Mouse (Mus musculus): Measurements from ENCODE around the gene Lrrc43.
"Not testable (repeated sequence)": the region's sequence is repeated elsewhere in the genome, so short reads cannot be mapped to it uniquely, and the experiment has no call there.

Lrrc43 gene

DNA sequence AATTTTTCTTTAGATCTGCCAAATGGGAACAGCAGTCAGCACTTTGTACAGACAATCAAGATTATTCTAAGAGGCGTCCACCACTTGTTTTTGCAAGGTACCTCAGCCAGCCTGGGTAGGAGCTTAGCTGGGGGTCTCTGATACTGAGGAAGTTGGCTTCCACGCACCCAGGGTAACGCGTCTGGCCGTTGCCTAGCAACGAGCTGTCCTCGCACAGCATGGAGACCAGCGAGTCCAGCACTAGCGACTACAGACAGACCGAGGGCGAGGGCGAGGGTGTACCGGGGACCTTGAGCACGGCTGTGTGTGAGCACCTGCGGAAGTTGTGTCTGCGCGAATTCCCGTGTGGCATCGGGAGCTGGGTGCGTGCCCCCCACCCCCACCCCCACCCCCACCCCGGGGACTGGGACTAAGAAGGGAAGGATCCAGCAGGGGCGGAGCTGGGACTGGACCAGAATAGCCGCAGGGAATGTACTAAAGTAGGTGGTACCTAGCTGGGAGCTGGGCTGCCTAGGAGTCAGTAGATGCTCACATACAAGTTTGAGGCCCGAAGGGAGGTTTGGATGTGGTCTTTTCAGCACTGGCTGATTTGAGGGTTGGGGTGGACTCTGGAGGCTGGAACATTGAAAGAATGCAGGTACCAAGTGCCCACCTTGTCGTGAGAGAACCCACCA, at the start of gene Lrrc43, which contains the start of gene Il31:
Lrrc43 (plus strand) TSS at position 194 of the 674 bp plus-strand sequence.
Il31 (minus strand) TSS at position 378 of the 674 bp plus-strand sequence.
- no peak for DNase-seq (ENCODE audit: low spot score)

DNA sequence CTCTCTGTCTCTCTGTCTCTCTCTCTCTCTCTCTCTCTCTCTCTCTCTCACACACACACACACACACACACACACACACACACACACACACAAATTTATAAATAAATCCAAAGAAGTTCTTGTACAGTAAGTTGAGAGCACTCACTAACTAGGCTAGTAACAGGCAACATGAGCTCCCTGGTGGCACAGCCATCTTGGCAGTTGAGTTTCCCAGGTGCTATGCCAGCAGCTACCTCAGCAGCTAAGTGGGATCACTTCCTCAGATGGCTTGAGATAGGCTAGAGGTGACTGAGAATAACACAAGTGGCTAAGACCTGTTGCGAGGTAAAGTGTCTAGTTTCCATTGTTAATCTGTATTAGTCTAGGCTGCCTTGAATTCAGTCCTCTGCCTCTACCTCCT, 49.8 kb upstream of the Lrrc43 start:
- no peak for DNase-seq (ENCODE audit: low spot score)

DNA sequence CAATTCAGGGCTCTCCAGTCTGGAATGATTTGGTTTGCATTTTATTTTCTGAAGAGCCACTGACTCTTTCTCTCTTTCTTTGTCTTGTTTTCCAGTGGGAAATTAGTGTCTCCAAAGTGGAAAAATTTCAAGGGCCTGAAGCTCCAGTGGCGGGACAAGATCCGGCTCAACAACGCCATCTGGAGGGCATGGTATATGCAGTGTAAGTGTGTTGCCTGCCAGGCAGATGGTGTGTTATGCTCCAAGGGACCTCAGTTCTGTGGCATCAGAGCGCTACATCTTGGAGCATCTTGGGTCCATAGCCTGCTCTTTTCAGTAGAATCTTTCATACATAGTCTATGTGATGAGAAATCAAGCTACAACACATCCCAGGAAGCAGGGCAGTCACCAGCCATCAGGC, 49.2 kb upstream of the Lrrc43 start:
- DNase-seq (ENCODE audit: low spot score): no peak

DNA sequence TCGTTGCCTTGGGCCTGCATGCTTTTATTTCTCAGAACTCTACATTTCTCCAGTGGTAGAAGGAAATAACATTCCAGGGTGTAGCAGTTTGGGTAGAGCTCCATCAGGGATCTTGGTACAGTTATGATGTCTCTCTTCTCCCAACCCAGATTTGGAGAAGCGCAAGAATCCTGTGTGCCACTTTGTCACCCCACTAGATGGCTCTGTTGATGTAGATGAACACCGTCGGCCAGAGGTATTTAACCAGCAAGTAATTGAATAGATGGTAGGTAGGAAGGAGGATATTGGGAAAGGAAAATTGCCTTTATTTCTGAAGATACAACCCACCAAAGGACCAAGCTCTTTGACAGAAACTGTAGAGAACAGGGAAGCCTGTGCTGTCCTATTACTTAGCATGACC, 48.4 kb upstream of the Lrrc43 start:
- no peak for DNase-seq (ENCODE audit: low spot score)

DNA sequence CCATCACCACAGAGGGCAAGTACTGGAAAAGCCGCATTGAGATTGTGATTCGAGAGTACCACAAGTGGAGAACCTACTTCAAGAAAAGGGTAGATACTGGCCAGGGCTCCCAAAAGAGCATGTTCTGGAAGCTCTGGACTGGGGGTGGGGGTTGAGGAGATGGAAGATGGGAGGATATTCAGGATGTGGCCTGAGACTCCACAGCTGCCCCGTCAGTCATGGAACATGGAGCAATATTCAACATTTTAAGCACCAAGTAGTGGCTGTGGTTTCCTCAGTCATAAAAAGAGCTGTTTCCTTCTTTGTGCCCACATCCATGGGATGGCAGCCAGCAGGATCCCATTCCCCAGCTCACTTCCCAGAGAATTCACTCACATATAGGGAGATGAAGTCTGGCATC, 46.8 kb upstream of the Lrrc43 start:
- no peak for DNase-seq (ENCODE audit: low spot score)

DNA sequence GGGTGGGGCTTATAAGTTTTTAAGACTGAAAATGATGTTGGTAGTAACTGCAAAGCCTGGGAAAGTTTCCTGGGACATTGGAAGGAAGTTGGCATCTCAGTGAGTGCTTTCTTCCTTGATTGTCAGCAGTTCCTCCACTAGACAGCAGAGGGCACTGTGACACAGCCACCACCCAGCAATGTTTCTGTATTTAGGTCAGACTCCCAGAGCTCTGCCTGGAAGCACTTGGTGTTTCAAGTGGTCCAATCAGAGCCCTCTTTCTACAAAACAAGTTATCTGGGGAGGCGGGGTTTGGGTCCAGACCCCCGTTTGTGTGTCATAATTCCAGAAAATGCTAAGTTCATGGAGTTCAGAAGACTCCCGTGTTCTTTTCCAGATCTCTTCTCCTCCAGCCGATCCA, 45.0 kb upstream of the Lrrc43 start:
- peak; percentile 70 for DNase-seq (ENCODE audit: low spot score)

DNA sequence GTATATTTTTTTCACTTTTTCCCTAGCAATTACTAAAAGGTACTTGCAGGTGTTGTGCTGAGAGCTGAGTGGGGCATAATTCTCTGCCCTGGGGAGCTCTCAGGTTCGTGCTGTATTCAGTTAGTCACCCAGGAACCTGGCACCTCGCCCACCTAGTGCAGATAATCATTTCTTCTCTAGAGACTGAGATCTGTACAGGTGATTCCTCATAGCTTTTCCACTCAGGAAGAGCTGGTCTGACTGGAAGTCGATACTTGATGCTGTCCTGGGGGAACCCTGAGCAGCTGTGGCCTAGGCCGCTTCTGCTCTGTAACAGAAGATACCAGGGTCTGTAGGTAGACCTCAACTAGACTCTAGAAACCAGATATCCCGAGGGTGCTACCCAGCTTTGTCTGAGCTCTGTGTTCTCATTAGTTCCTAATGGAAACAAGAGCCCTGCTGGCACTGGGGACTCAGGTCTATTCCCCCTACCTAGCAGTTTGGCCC, 44.2 kb upstream of the Lrrc43 start:
- DNase-seq (ENCODE audit: low spot score): no peak

DNA sequence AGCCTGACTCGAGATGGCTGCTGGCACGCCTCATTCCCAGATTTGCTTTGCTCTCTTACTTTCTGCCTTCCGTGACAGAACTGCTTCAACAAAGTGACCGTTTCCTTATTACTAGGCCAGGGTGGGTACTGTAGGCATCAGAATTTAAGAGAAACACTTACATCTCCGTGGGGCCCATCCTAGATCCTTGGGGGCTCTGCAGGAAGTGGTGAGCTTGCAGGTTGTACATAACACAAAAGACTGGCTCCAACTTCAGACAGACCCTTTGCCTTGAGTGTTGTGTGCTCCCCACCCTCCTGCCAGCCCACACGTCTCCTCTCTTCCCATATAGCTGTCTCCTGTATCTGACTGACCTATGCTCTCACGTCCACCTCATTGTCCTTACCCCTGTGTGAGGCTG, 37.2 kb upstream of the Lrrc43 start:
- no peak for DNase-seq (ENCODE audit: low spot score)

DNA sequence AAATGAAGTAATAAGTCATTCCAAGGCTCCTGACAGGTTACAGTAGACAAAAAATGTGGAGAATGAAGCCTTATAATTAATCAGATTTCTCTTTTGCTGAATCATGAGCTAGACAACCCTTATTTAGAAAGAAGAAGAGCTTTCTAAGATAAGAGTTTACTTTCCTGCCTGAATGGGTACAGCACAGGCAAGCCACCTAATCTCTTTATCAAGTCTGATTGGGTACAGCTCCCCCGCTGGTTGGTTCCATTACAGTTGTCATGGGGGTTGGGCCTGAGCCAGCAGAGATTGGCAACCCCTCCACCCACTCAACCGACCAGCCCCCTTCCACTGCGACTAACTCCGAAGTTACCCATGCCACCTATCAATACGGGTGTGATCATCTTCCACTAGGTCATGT, 27.7 kb upstream of the Lrrc43 start:
- no peak for DNase-seq (ENCODE audit: low spot score)

DNA sequence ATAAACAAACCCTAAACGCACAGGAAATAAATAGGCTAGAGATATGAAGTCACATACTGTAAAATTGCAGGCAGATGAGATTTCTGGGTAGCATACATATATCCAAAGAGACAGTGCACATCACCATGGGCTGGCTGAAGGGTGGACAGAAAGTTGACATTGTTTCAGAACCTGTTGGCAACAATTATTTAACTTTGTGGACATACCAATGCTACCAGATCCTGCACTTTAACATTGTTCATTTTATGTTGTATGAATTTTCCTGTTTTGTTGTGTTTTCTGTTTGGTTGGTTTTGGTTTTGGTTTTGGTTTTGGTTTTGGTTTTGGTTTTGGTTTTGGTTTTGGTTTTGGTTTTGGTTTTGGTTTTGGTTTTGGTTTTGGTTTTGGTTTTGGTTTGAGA, 24.5 kb upstream of the Lrrc43 start:
- DNase-seq (ENCODE audit: low spot score): no peak

DNA sequence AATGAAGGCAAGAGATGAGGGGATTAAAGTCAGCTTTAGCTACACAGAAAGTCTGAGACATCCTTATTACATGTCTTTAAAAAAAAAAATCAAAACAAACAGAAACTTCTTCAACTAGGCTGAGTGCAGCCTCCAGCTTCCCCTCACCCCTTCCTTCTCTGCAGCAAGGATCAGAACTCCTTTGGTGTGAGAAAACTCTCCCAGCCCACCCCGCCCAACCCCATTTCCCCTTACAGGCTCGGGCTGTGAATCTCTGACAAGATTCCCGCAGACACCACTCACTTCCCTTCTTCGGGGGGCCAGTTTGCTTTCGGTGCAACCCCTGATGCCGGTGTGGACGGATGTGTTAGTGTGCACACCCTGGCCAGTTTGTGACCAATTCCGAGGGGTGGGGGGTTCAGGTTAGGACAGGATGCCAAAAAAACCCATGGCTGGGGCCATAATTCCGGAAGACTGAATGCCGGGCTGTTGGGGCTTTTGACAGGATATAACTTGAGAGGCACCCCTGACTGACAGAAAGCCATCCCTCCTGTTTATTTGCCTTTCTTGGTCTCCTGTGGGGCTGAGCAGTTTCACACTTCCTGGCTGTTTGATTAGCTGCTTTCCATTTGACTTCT, 18.2 kb upstream of the Lrrc43 start:
- DNase-seq (ENCODE audit: low spot score): no peak

DNA sequence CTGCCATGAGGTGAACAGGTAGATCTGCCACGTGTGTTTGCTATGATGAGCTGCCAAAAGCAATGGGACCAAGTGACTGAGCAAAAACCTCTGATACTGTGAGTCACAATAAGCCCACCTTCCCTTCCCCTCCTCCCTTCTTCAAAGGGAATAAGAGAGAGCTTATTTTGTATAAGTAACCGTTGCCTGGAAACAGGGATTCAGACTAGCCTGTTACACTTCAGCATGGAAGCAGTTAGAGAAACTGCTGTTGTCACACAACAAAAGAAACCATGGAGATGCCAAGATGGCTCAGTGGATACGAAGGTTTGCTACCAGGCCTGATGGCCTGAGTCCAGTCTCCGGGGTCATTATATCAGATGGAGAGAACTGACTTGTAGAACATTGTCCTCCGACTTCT, 15.3 kb upstream of the Lrrc43 start:
- DNase-seq (ENCODE audit: low spot score): no peak

DNA sequence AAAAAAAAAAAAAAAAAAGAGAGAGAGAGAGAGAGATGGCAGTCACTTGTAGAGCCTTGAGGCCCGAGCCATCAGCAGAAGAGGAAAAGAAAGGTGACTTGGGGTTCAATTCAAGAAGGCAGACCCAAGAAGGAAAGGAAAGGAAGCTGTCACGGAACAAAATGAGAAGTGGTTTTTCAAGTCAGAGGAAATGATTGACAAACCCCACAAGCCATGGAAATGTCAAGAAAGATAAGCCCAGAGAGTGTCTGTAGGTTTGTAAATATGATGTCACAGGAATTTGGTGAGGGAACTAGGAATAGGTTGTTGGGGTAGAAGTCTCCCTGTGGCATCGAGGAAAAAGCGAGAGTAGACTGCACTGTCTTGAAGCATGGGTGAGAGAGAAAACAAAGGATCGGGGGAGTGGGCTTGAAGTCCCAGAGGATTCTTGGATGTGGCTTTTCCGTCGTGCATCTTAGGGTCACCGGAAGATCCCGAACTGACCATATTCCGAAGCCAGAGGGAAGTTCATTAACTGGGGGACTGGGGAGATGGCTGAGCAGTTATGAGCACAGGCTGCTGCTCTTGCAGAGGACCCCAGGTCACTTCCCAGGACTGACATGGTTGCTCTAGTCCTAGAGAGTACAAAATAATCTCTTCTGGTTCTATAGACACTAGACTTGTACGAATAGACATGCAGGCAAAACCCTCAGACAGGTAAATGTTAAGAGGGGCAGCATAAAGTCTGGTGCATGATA, 1.3 kb upstream of the Lrrc43 start:
- DNase-seq (ENCODE audit: low spot score): no peak

DNA sequence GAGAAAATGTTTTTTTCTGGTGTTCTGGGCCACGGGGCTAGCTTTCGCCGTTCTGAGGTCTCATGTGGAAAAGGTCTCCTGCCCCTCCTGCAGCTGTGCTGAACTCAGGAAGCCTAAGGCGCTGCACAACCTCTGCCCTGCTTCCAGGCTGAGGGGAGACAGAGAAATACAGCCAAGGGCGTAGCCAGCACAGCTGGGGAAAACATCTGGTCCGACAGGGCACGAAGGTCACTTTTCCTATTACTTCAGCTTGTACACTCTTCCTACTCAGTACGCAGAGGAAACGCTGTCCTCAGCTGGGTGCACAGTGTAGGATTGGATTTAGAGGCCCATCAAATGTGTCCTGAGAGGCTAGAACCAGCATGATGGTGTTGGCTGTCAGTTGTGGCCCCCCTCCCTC, 830 bp downstream of the Lrrc43 start:
- no peak for DNase-seq (ENCODE audit: low spot score)

DNA sequence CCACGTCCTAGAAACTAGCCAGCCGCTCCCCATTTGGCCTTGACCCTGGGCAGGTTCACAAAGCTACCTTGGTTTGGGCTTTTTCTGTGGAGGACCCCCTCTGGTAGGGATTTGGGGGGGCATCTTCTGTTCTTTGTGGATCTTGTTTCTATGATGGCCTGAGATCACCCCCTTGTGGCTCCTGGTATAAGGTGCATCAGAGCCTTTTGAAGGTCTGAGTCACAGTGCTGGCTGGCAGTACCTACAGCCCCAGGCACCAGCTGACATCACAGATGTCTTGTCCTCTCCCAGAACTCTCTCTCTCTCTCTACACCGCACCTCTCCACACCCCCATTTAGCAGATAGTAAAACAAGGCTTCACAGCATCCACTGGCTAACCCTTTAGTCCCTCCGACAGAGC, 10.6 kb downstream of the Lrrc43 start:
- DNase-seq (ENCODE audit: low spot score): no peak

DNA sequence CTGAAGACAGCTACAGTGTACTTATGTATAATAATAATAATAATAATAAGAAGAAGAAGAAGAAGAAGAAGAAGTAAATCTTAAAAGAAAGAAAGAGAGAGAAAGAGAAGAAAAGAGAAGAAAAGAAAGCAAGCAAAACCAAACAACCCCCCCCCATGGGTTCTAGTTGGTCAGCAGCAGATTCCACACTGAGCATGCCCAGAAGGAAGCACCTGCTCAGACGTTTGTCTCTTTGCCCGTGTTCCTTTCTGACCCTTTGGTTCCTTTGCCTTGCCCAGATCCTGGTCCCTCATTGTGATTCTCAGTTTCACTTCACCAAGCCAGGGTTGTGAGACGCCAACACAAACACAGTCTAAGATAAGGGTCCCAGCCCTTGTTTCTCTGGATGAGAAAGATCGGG, 12.9 kb downstream of the Lrrc43 start:
- DNase-seq (ENCODE audit: low spot score): no peak

DNA sequence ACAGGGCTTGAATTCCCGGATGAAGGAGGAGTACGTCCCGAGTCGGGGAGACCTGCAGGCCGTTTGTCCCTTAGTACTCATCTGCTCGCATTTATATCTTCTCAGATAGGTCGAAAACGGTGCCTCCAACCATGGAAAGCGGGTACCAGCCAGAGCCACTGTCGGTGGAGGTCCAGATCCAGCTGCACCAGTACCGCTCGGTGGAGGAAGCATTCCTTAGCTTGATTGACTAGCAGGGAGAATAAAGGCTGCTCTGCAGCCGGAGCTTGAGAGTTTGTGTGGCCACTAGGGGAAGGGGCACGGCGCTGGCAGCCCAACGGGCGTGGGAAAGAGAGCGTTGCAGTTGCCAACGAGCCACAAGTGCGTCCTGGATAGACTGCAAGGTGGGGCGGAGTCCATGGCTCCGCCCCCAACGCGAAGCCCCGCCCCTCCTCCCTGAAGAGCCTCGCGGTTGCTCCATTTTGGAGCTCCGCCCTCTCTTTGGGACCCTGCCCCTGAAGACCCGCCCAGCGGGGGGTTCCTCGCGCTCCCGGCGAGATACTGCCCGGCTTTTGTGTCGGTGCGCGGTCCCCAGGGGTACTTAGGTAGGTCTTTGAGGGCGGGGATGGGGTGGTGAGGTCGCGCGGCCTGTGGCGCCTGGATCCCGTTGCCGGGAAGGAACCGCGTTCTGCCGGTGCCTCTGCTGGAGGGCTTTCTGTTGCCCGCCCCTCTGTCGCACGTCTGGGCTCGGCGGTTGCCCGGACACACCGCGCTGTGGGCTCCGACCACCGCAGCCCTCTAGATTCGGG, 19.0 kb downstream of the Lrrc43 start:
- DNase-seq (ENCODE audit: low spot score): no peak

DNA sequence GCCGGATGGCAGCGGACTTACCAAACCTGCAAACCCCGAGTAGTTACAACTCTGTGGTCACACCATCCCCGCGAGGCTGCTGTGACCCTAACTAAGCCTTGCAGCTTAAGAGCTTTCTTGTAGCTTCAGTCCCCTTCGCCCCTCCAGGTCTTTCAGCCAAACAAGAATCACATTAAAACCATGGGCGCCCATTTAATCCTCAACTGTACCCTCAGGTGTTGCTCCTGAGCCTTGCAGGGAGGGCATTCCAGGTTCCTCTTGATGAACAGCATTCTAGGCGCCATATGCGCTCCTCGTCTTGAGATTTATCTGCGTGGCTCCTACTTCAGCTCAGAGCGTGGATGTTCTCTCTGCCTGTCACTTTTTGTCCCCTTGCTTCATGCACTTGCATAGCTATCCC, 19.8 kb downstream of the Lrrc43 start:
- DNase-seq (ENCODE audit: low spot score): no peak

DNA sequence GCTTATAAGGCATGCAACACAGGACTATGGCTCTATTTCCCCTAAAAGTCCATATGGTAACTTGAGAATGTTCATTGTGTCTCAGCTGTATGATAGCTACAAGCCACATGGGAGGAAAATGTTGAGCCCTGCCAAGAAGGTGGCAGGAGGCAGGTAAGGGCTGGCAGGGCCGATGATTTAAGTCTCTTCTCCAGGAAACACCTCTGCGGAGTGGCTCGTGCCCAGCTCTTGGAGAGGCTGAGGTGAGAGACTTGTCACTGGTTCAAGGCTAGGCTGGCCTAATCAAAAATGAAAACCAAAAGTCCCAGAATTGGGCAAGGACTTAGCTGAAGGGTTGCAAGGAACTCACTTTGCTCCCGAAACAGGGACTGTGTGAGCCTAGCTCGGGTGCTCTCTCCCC, 21.1 kb downstream of the Lrrc43 start, which contains the start of gene B3gnt4:
B3gnt4 (plus strand) TSS at position 301 of the 400 bp plus-strand sequence.
- DNase-seq (ENCODE audit: low spot score): no peak

DNA sequence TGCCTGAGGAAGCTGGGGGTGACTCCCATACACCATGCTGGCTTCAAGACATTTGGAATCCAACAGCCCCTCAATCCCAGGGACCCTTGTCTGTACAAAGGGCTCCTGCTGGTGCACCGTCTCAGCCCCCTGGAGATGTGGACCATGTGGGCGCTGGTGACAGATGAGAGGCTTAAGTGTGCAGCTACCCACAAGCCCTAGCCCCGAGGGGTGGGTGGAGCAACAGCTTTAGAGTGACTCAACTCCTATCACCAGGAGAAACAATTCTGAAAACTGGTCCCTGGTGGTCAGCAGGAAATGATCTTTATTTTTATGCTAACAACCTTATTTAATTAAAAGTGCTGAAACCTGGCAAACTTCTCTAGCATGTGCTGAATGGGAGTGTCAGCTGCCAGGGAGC, 22.3 kb downstream of the Lrrc43 start:
- not testable (repeated sequence) for DNase-seq (ENCODE audit: low spot score)

DNA sequence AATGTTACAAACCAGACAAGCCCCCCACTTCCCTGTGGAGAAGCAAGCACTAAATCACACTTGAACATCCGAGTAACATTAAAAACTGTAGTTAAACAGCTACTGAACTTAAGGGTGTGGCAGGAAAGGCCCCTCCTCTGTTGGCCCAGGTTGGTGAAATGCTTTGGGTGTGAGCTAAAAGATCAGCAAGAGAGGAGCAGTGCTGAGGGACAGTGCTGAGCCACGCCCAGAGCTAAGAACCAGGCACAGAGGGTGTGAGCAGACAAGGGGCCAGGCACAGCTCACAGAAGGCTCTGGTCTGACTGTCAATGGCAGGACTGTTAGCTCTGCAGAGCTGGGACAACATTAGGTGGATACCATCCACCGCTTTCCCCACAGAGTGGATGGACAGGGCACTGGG, 23.0 kb downstream of the Lrrc43 start:
- no peak for DNase-seq (ENCODE audit: low spot score)

DNA sequence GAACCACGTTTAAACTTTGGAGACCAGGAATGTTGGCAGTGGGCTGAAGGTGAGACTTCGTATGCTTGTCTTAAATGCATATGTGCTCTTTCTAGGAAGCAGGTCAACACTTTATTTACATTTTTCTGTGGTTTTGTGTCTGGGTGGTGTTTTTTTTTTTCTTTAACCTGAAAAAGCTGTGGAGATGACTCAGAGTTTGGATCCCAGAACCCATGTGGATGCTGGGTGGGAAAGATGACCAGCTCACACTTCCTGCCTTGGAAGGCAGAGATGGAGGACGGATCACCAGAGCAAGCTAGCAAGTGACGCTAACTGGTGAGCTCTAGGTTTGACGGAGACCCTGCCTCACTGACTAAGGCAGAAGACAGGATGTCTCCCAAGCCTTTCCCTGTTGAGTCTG, 25.8 kb downstream of the Lrrc43 start:
- DNase-seq (ENCODE audit: low spot score): no peak
